Mouse (Mus musculus): ENCODE measurements around the gene 1700067K01Rik. TPM values are rescaled to one million over a fixed set of nuclear protein-coding genes. Genes with fewer than 3 reads are reported as not detected.
"Not testable (repeated sequence)": the region's sequence is repeated elsewhere in the genome, so short reads cannot be mapped to it uniquely, and the experiment has no call there.

Gene 1700067K01Rik
- polyA plus RNA-seq, 1 experiment, result 0.12 TPM

DNA sequence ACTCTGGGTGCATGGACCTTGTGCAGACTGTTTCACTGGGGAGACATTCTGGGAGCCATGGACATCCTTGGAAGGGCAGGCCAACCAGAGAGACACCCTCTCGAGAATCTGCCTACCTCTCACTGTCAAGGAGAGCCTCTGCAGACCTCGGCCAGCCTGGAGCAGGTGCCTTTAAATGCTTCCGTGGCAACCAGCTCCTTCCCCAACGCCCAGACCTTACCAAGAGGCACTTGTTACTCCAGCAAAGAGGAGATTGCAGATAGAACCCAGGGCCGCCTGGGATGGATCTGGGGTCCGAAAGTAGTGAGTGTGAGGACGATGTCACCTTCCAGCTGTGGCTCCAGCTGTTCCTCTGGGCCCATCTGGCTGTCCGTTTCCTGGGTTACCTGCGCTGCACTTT is 23.1 kb upstream of the 1700067K01Rik start:
- H3K36me3 ChIP-seq (ENCODE audit: control insufficient read depth, insufficient read depth), result peaks cover 25% of the 10 kb centered on the region
- H3K4me3 ChIP-seq (ENCODE audit: insufficient read depth, poor library complexity, severe bottlenecking), result no peak overlapping the region
- no peak for TF ChIP-seq FOSL1 (IDR thresholded peaks at IDR 0.05; ENCODE audit: insufficient read depth, low read length, poor library complexity, severe bottlenecking)
- no peak for TF ChIP-seq USF1 (IDR thresholded peaks at IDR 0.05; ENCODE audit: low read depth)
- no peak for TF ChIP-seq MAX (IDR thresholded peaks at IDR 0.05)
- no peak for TF ChIP-seq MYOG (IDR thresholded peaks at IDR 0.05; ENCODE audit: control insufficient read depth, extremely low read depth, insufficient read length)
- no peak for TF ChIP-seq MYOD1 (IDR thresholded peaks at IDR 0.05; ENCODE audit: control insufficient read depth, insufficient read length, low read depth)
- TF ChIP-seq CEBPB (IDR thresholded peaks at IDR 0.05; ENCODE audit: low read depth), result no peak
- no peak for TF ChIP-seq CTCF (IDR thresholded peaks at IDR 0.05; ENCODE audit: control insufficient read depth, insufficient read depth, insufficient read length)
- H3K79me2 ChIP-seq (ENCODE audit: control insufficient read depth, insufficient read depth), result peaks cover 47% of the 10 kb centered on the region
- no peak overlapping the region for H3ac ChIP-seq (ENCODE audit: control insufficient read depth, insufficient read length, low read depth)
- peaks cover 7% of the 10 kb centered on the region for H3K79me3 ChIP-seq (ENCODE audit: low read depth)
- no peaks in the 10 kb centered on the region for H3K27me3 ChIP-seq (ENCODE audit: control insufficient read depth, insufficient read depth, insufficient read length)

DNA sequence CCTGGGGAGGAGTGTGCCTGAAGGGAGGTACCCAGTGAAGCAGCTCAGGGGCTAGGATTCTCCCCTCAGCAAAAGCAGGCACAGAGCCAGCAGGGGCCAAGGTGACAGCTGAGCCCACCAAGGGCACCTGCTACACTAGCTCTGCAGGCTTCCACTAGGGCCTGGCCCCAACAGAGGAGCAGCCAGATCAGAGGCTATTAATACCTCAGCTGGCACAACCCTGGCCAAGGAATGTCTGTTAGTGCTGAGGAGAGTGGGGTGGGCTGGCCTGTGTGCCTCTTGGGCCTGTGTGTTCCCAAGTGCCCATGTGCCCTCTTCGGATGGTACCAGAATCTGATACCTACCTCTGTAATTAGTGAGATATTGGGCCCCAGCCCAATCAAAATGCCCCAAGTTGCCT is 21.1 kb upstream of the 1700067K01Rik start:
- no peaks in the 10 kb centered on the region for H3K27me3 ChIP-seq (ENCODE audit: control insufficient read depth, insufficient read depth, insufficient read length)
- H3ac ChIP-seq (ENCODE audit: control insufficient read depth, insufficient read length, low read depth), result no peak overlapping the region
- peaks cover 25% of the 10 kb centered on the region for H3K36me3 ChIP-seq (ENCODE audit: control insufficient read depth, insufficient read depth)
- peaks cover 27% of the 10 kb centered on the region for H3K79me2 ChIP-seq (ENCODE audit: control insufficient read depth, insufficient read depth)
- no peak for TF ChIP-seq MYOG (IDR thresholded peaks at IDR 0.05; ENCODE audit: control insufficient read depth, extremely low read depth, insufficient read length)
- no peak for TF ChIP-seq MAX (IDR thresholded peaks at IDR 0.05)
- TF ChIP-seq MYOD1 (IDR thresholded peaks at IDR 0.05; ENCODE audit: control insufficient read depth, insufficient read length, low read depth), result no peak
- TF ChIP-seq CEBPB (IDR thresholded peaks at IDR 0.05; ENCODE audit: low read depth), result no peak
- no peak for TF ChIP-seq CTCF (IDR thresholded peaks at IDR 0.05; ENCODE audit: control insufficient read depth, insufficient read depth, insufficient read length)
- TF ChIP-seq USF1 (IDR thresholded peaks at IDR 0.05; ENCODE audit: low read depth), result no peak
- TF ChIP-seq FOSL1 (IDR thresholded peaks at IDR 0.05; ENCODE audit: insufficient read depth, low read length, poor library complexity, severe bottlenecking), result no peak
- H3K4me3 ChIP-seq (ENCODE audit: insufficient read depth, poor library complexity, severe bottlenecking), result no peak overlapping the region
- H3K79me3 ChIP-seq (ENCODE audit: low read depth), result peaks cover 2% of the 10 kb centered on the region

DNA sequence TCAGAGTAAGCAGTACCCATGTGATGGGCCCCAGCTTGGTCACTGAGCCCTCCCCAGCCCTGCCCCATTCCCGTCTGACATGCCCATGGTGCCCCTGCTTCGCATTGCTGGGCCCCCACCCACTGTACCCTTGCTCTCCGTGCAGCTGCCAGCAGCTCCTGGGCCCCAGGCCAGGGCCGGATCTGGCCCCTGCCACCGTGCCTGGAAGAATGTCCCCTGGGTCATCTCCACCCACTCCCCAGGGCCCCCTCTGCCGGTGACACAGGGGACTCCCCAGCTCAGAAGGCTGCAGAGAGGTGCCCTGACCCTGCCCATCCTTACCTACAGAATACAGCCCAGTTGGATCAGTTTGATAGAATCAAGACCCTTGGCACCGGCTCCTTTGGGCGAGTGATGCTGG is 20.5 kb upstream of the 1700067K01Rik start:
- no peaks in the 10 kb centered on the region for H3K27me3 ChIP-seq (ENCODE audit: control insufficient read depth, insufficient read depth, insufficient read length)
- H3K36me3 ChIP-seq (ENCODE audit: control insufficient read depth, insufficient read depth), result peaks cover 25% of the 10 kb centered on the region
- H3K79me3 ChIP-seq (ENCODE audit: low read depth), result peaks cover 2% of the 10 kb centered on the region
- H3K79me2 ChIP-seq (ENCODE audit: control insufficient read depth, insufficient read depth), result peaks cover 21% of the 10 kb centered on the region
- no peak overlapping the region for H3K4me3 ChIP-seq (ENCODE audit: insufficient read depth, poor library complexity, severe bottlenecking)
- no peak overlapping the region for H3ac ChIP-seq (ENCODE audit: control insufficient read depth, insufficient read length, low read depth)
- TF ChIP-seq USF1 (IDR thresholded peaks at IDR 0.05; ENCODE audit: low read depth) (no peak), MYOD1 (IDR thresholded peaks at IDR 0.05; ENCODE audit: control insufficient read depth, insufficient read length, low read depth) (no peak), CTCF (IDR thresholded peaks at IDR 0.05; ENCODE audit: control insufficient read depth, insufficient read depth, insufficient read length) (no peak), MYOG (IDR thresholded peaks at IDR 0.05; ENCODE audit: control insufficient read depth, extremely low read depth, insufficient read length) (no peak), CEBPB (IDR thresholded peaks at IDR 0.05; ENCODE audit: low read depth) (no peak), FOSL1 (IDR thresholded peaks at IDR 0.05; ENCODE audit: insufficient read depth, low read length, poor library complexity, severe bottlenecking) (no peak), MAX (IDR thresholded peaks at IDR 0.05) (no peak)

DNA sequence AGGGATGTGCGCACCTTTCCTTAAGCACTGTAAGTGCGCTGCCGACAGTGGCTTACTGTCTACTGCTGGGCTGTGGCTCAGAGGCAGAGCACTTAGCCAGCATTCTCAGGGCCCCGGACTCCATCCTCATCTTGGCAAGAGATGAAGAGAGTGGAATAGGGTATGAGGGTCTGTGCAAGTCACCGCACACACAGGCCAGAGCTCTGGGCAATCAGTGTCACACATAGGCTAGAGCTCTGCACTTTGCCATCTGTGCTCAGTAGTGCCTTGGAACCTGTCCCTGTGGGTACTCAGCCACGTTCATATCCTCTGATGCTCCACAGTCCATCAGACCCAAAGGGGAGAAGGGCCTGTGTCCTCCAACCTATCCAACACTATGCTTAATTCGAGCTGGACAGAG is 19.8 kb upstream of the 1700067K01Rik start:
- peaks cover 14% of the 10 kb centered on the region for H3K79me2 ChIP-seq (ENCODE audit: control insufficient read depth, insufficient read depth)
- H3ac ChIP-seq (ENCODE audit: control insufficient read depth, insufficient read length, low read depth), result no peak overlapping the region
- no peak overlapping the region for H3K4me3 ChIP-seq (ENCODE audit: insufficient read depth, poor library complexity, severe bottlenecking)
- TF ChIP-seq USF1 (IDR thresholded peaks at IDR 0.05; ENCODE audit: low read depth) (no peak), MYOD1 (IDR thresholded peaks at IDR 0.05; ENCODE audit: control insufficient read depth, insufficient read length, low read depth) (no peak), CEBPB (IDR thresholded peaks at IDR 0.05; ENCODE audit: low read depth) (no peak), FOSL1 (IDR thresholded peaks at IDR 0.05; ENCODE audit: insufficient read depth, low read length, poor library complexity, severe bottlenecking) (no peak)
- H3K27me3 ChIP-seq (ENCODE audit: control insufficient read depth, insufficient read depth, insufficient read length), result no peaks in the 10 kb centered on the region
- H3K36me3 ChIP-seq (ENCODE audit: control insufficient read depth, insufficient read depth), result peaks cover 32% of the 10 kb centered on the region
- no peaks in the 10 kb centered on the region for H3K79me3 ChIP-seq (ENCODE audit: low read depth)

DNA sequence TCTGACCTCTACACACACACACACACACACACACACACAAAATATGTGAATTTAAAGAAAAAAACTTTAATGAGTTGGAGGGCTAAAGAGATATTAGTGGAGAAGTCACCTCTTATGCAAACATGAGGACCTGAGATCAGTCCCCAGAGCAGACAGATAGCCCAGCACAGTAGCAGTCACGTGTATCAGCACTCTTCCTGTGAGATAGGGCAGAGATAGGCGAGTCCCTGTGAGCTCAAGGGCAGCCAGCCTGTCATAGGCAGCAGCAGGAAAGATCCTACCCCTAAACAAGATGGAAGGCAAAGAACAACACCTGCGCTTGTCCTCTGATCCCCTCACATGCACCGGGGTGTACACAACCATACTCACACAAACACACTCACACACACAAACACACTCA is 18.9 kb upstream of the 1700067K01Rik start:
- H3K4me3 ChIP-seq (ENCODE audit: insufficient read depth, poor library complexity, severe bottlenecking), result no peak overlapping the region
- TF ChIP-seq MYOD1 (IDR thresholded peaks at IDR 0.05; ENCODE audit: control insufficient read depth, insufficient read length, low read depth) (no peak), CEBPB (IDR thresholded peaks at IDR 0.05; ENCODE audit: low read depth) (no peak), MAX (IDR thresholded peaks at IDR 0.05) (no peak), FOSL1 (IDR thresholded peaks at IDR 0.05; ENCODE audit: insufficient read depth, low read length, poor library complexity, severe bottlenecking) (no peak), USF1 (IDR thresholded peaks at IDR 0.05; ENCODE audit: low read depth) (no peak), CTCF (IDR thresholded peaks at IDR 0.05; ENCODE audit: control insufficient read depth, insufficient read depth, insufficient read length) (no peak), MYOG (IDR thresholded peaks at IDR 0.05; ENCODE audit: control insufficient read depth, extremely low read depth, insufficient read length) (no peak)
- H3K36me3 ChIP-seq (ENCODE audit: control insufficient read depth, insufficient read depth), result peaks cover 40% of the 10 kb centered on the region
- H3K79me2 ChIP-seq (ENCODE audit: control insufficient read depth, insufficient read depth), result peaks cover 5% of the 10 kb centered on the region
- H3K79me3 ChIP-seq (ENCODE audit: low read depth), result no peaks in the 10 kb centered on the region
- H3K27me3 ChIP-seq (ENCODE audit: control insufficient read depth, insufficient read depth, insufficient read length), result no peaks in the 10 kb centered on the region
- no peak overlapping the region for H3ac ChIP-seq (ENCODE audit: control insufficient read depth, insufficient read length, low read depth)

DNA sequence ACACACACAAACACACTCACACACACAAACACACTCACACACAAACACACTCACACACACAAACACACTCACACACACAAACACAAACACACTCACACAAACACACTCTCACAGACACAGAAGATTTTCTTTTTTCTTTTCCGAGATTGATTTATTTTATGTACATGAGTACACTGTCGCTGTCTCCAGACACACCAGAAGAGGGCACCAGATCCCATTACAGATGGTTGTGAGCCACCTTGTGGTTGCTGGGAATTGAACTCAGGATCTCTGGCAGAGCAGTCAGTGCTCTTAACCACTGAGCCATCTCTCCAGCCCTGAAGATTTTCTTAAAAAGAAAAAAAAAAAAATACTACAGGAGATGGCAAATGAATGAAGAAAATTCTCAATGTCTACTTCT is 18.1 kb upstream of the 1700067K01Rik start:
- not testable (repeated sequence) for H3K4me3 ChIP-seq (ENCODE audit: insufficient read depth, poor library complexity, severe bottlenecking); H3K79me3 ChIP-seq (ENCODE audit: low read depth); H3K27me3 ChIP-seq (ENCODE audit: control insufficient read depth, insufficient read depth, insufficient read length); H3K79me2 ChIP-seq (ENCODE audit: control insufficient read depth, insufficient read depth); H3ac ChIP-seq (ENCODE audit: control insufficient read depth, insufficient read length, low read depth)
- peaks cover 48% of the 10 kb centered on the region for H3K36me3 ChIP-seq (ENCODE audit: control insufficient read depth, insufficient read depth)
